Mouse (Mus musculus): ENCODE measurements at regions not wholly inside any gene's neighbourhood (a gene's known extent, or its start where the extent isn't known, plus 50 kb on each side); places are given as distances from the start of the nearest gene placed in this dataset.

- WGBS, result 22% methylated on average over 11 of the region's 11 CpGs
- peak; percentile 56; the same call in 1 of the 2 replicates for ATAC-seq (ENCODE audit: insufficient read depth, low FRiP score, low read depth)
These were observed 51.4 kb upstream of the Ptgfrn start for GRCm38 (mm10) chr3:101161421-101161940.

More at GRCm38 (mm10) chr3:101161421-101161940, 51.4 kb upstream of the Ptgfrn start:
- no peaks in the 10 kb centered on the region for H3K27me3 ChIP-seq (replicated peaks)
- peak overlapping the region; percentile 26 for H3K4me2 ChIP-seq
- no peaks in the 10 kb centered on the region for H3K9me3 ChIP-seq
- peaks cover 22% of the 10 kb centered on the region for H3K4me1 ChIP-seq
- H3K9ac ChIP-seq, result no peak overlapping the region
- no peaks in the 10 kb centered on the region for H3K36me3 ChIP-seq
- no peak overlapping the region for H3K4me3 ChIP-seq (replicated peaks)
- H3K27ac ChIP-seq, result 0 out of 2 replicates have a peak overlapping the region, but pooled peaks have one; percentile 1

All from stomach, embryonic 15.5 days (tissue).